Mouse (Mus musculus): ENCODE measurements around the gene Ncoa1.

DNA sequence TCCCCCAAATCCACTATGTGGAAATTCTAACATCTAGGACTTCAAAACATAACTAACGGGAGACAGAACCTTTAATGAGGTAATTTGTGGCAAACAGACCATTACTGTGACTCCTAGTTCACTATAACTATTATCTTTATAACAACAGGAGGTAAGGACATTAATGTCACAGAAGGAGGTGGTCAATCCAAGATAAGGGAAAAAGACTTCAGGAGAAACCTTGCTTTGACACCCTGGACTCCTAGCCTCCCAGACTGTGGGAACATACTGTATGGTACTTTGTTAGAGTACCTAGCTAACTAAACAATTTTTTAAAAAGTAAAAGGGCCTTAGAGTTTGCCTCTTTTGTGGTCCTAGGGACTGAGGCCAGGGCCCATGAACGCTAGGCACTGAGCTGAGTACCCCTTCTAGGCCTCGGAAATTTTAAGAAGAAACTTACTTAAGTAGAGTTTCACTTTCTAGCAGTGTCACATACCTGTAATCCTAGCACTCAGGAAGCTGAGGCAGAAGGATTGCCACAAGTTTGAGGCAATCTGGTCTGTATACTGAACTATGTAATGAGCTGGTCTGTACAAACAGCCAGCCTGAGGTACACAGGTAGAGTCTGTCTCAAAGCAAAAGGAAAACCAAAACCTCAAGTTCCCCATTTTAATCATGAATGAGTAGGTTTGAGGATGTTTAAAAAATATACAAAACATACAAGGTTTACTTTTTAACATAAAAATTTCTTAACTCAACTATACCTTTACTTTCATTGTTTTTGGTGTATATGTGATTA is 197.8 kb downstream of the Ncoa1 start:
- no peak for TF ChIP-seq CTCF (IDR thresholded peaks at IDR 0.05; ENCODE audit: low read depth, low read length)
- no peak for TF ChIP-seq GATA2 (IDR thresholded peaks at IDR 0.05; ENCODE audit: borderline replicate concordance, low read depth, low read length)
- no peak for TF ChIP-seq GATA1 (IDR thresholded peaks at IDR 0.05; ENCODE audit: borderline replicate concordance, low read length)

Data from G1E (cell line).